Mouse (Mus musculus): ENCODE data around the gene Lima1.
"Not testable (repeated sequence)": the region's sequence is repeated elsewhere in the genome, so short reads cannot be mapped to it uniquely, and the experiment has no call there.

DNA sequence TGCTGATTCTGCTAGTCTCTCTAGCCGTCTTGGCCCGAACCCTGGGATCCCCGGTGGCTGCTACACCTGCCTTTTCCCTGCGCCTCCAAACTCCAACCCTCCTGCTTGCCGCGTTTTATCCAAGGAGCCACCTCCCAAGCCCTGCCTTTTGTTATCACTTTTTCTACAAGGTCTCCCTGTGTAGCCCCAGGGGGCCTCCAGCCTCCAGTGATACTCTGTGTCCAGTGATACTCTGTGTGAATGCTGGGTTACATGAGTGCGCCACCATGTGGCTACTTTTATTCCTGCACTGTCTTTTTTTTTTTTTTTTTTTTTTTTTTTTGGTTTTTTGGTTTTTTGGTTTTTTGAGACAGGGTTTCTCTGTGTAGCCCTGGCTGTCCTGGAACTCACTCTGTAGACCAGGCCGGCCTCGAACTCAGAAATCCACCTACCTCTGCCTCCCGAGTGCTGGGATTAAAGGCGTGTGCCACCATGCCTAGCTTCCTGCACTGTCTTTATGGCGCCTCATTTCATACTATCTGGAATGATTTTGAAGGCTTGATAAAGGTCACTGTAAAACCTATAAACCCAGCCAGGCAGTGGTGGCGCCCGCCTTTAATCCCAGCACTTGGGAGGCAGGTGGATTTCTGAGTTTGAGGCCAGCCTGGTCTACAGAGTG, 34.2 kb upstream of the Lima1 start:
- TF ChIP-seq EP300 (optimal IDR thresholded peaks at IDR 0.05) = not testable (repeated sequence)
- peak; percentile 76 for TF ChIP-seq CTCF (IDR thresholded peaks at IDR 0.05; ENCODE audit: low read depth)

All from stomach, postnatal 0 days (tissue).